Mouse (Mus musculus): Measurements from ENCODE around the gene Large2. TPM values are rescaled to one million over a fixed set of nuclear protein-coding genes. Genes with fewer than 3 reads are reported as not detected.
A peak's percentile ranks its signal among the peaks of the same experiment; 100 is the strongest.
"Not testable (repeated sequence)": the region's sequence is repeated elsewhere in the genome, so short reads cannot be mapped to it uniquely, and the experiment has no call there.

The Large2 gene
- polyA plus RNA-seq, 1 experiment from 2014 or later = 18.7 TPM

GRCm38 (mm10) chr2:92402591-92403326, 28.1 kb upstream of the Large2 start:
- ATAC-seq (ENCODE audit: borderline replicate concordance, extremely low read depth, low FRiP score, low TSS enrichment) = no peak
- 69% methylated on average over 4 of the region's 4 CpGs for WGBS

GRCm38 (mm10) chr2:92401091-92401561, 26.5 kb upstream of the Large2 start, which contains the start of gene Mapk8ip1:
Mapk8ip1 (minus strand) TSS chr2:92401263.
- WGBS = 2% methylated on average over 19 of the region's 59 CpGs
- peak within 1 kb of the TSS; percentile 47 for H3K9ac ChIP-seq
- peaks cover 4% of the 10 kb centered on the region; the same call in 1 of the 2 replicates for H3K4me1 ChIP-seq
- H3K36me3 ChIP-seq = peaks cover 13% of the 10 kb centered on the region
- H3K4me2 ChIP-seq = peak within 1 kb of the TSS; percentile 94
- H3K9me3 ChIP-seq = no peaks in the 10 kb centered on the region
- H3K27ac ChIP-seq = no peak within 1 kb of the TSS
- ATAC-seq (ENCODE audit: borderline replicate concordance, extremely low read depth, low FRiP score, low TSS enrichment) = peak; percentile 83
- H3K27me3 ChIP-seq = peaks cover 12% of the 10 kb centered on the region
- peak within 1 kb of the TSS; percentile 57 for H3K4me3 ChIP-seq

More at GRCm38 (mm10) chr2:92402591-92403326, 28.1 kb upstream of the Large2 start:
- no peak overlapping the region for H3K9ac ChIP-seq
- peaks cover 12% of the 10 kb centered on the region for H3K27me3 ChIP-seq
- no peak overlapping the region for H3K4me3 ChIP-seq
- no peak overlapping the region for H3K4me2 ChIP-seq
- H3K4me1 ChIP-seq = peaks cover 4% of the 10 kb centered on the region; the same call in 1 of the 2 replicates
- no peak overlapping the region for H3K27ac ChIP-seq
- H3K9me3 ChIP-seq = no peaks in the 10 kb centered on the region
- H3K36me3 ChIP-seq = peaks cover 13% of the 10 kb centered on the region

GRCm38 (mm10) chr2:92400682-92401081, 26.0 kb upstream of the Large2 start:
- Histone ChIP-seq H3K9me3 (no peaks in the 10 kb centered on the region), H3K27me3 (peaks cover 12% of the 10 kb centered on the region), H3K9ac (peak overlapping the region; percentile 47), H3K36me3 (peaks cover 12% of the 10 kb centered on the region), H3K4me3 (peak overlapping the region; percentile 57), H3K27ac (no peak overlapping the region), H3K4me2 (peak overlapping the region; percentile 94), H3K4me1 (peaks cover 4% of the 10 kb centered on the region; the same call in 1 of the 2 replicates)
- ATAC-seq (ENCODE audit: borderline replicate concordance, extremely low read depth, low FRiP score, low TSS enrichment) = no peak
- 4% methylated on average over 22 of the region's 22 CpGs for WGBS

- H3K36me3 ChIP-seq; H3K9ac ChIP-seq; ATAC-seq (ENCODE audit: borderline replicate concordance, extremely low read depth, low FRiP score, low TSS enrichment); H3K4me2 ChIP-seq; H3K4me3 ChIP-seq; H3K4me1 ChIP-seq; H3K27ac ChIP-seq; H3K9me3 ChIP-seq: not testable (repeated sequence)
- WGBS = 64% methylated on average over 3 of the region's 4 CpGs
- H3K27me3 ChIP-seq = peaks cover 12% of the 10 kb centered on the region
Measured at GRCm38 (mm10) chr2:92399877-92400276, 25.2 kb upstream of the Large2 start.

- Histone ChIP-seq H3K27me3 (peaks cover 16% of the 10 kb centered on the region), H3K36me3 (no peaks in the 10 kb centered on the region), H3K4me2 (no peak overlapping the region), H3K9ac (no peak overlapping the region), H3K4me1 (peaks cover 6% of the 10 kb centered on the region; the same call in 1 of the 2 replicates), H3K4me3 (no peak overlapping the region), H3K9me3 (no peaks in the 10 kb centered on the region), H3K27ac (no peak overlapping the region)
- WGBS = 82% methylated on average over 1 of the region's 1 CpGs
- no peak for ATAC-seq (ENCODE audit: borderline replicate concordance, extremely low read depth, low FRiP score, low TSS enrichment)
Measured at GRCm38 (mm10) chr2:92397436-92397835, 22.8 kb upstream of the Large2 start.

- Histone ChIP-seq H3K9me3 (no peaks in the 10 kb centered on the region), H3K27ac (no peak overlapping the region), H3K27me3 (peaks cover 10% of the 10 kb centered on the region; the same call in 1 of the 2 replicates), H3K4me1 (peaks cover 12% of the 10 kb centered on the region), H3K4me2 (no peak overlapping the region), H3K9ac (no peak overlapping the region), H3K4me3 (no peak overlapping the region), H3K36me3 (no peaks in the 10 kb centered on the region)
- WGBS = 80% methylated on average over 3 of the region's 3 CpGs
- ATAC-seq (ENCODE audit: borderline replicate concordance, extremely low read depth, low FRiP score, low TSS enrichment) = no peak
Measured at GRCm38 (mm10) chr2:92395535-92395934, 20.9 kb upstream of the Large2 start.

GRCm38 (mm10) chr2:92392318-92393264, 17.9 kb upstream of the Large2 start:
- Histone ChIP-seq H3K4me3 (peak overlapping the region; percentile 16), H3K27me3 (peaks cover 6% of the 10 kb centered on the region; the same call in 1 of the 2 replicates), H3K27ac (no peak overlapping the region), H3K9ac (peak overlapping the region; percentile 13), H3K36me3 (no peaks in the 10 kb centered on the region), H3K4me2 (peak overlapping the region; percentile 43), H3K9me3 (no peaks in the 10 kb centered on the region), H3K4me1 (peaks cover 38% of the 10 kb centered on the region)
- no peak for ATAC-seq (ENCODE audit: borderline replicate concordance, extremely low read depth, low FRiP score, low TSS enrichment)
- WGBS = 5% methylated on average over 26 of the region's 26 CpGs

- 27% methylated on average over 11 of the region's 11 CpGs for WGBS
- Histone ChIP-seq H3K9me3 (no peaks in the 10 kb centered on the region), H3K27ac (no peak overlapping the region), H3K9ac (peak overlapping the region; percentile 13), H3K4me3 (peak overlapping the region; percentile 16), H3K4me2 (peak overlapping the region; percentile 43), H3K4me1 (peaks cover 38% of the 10 kb centered on the region), H3K36me3 (0 out of 2 replicates have a peak, but pooled peaks cover under 1% of the 10 kb centered on the region), H3K27me3 (peaks cover 6% of the 10 kb centered on the region; the same call in 1 of the 2 replicates)
- ATAC-seq (ENCODE audit: borderline replicate concordance, extremely low read depth, low FRiP score, low TSS enrichment) = no peak
Measured at GRCm38 (mm10) chr2:92391703-92392317, 17.1 kb upstream of the Large2 start.

GRCm38 (mm10) chr2:92391116-92391515, 16.4 kb upstream of the Large2 start:
- Histone ChIP-seq H3K36me3 (peaks cover 4% of the 10 kb centered on the region; the same call in 1 of the 2 replicates), H3K9ac (no peak overlapping the region), H3K4me1 (peaks cover 38% of the 10 kb centered on the region), H3K9me3 (no peaks in the 10 kb centered on the region), H3K27ac (no peak overlapping the region), H3K4me3 (no peak overlapping the region), H3K27me3 (peaks cover 6% of the 10 kb centered on the region; the same call in 1 of the 2 replicates), H3K4me2 (no peak overlapping the region)
- no peak for ATAC-seq (ENCODE audit: borderline replicate concordance, extremely low read depth, low FRiP score, low TSS enrichment)
- 80% methylated on average over 8 of the region's 8 CpGs for WGBS

- H3K27ac ChIP-seq = no peak overlapping the region
- ATAC-seq (ENCODE audit: borderline replicate concordance, extremely low read depth, low FRiP score, low TSS enrichment) = no peak
- no peak overlapping the region for H3K4me3 ChIP-seq
- no peak overlapping the region for H3K4me2 ChIP-seq
- peaks cover 6% of the 10 kb centered on the region; the same call in 1 of the 2 replicates for H3K27me3 ChIP-seq
- 69% methylated on average over 6 of the region's 6 CpGs for WGBS
- peaks cover 6% of the 10 kb centered on the region; the same call in 1 of the 2 replicates for H3K36me3 ChIP-seq
- H3K9me3 ChIP-seq = no peaks in the 10 kb centered on the region
- H3K4me1 ChIP-seq = peaks cover 38% of the 10 kb centered on the region
- no peak overlapping the region for H3K9ac ChIP-seq
Measured at GRCm38 (mm10) chr2:92390206-92390930, 15.7 kb upstream of the Large2 start.

Measured in lung, embryonic 15.5 days (tissue).